Mouse (Mus musculus) ES-CJ7 (cell line): ENCODE results near the gene Rin2.

Experiments
- DNase-seq: peaks from one replicate; pipeline ENCODE4 v3.0.0; 2011; ENCODE audit warnings: low read depth, low spot score

The Rin2 gene

DNA sequence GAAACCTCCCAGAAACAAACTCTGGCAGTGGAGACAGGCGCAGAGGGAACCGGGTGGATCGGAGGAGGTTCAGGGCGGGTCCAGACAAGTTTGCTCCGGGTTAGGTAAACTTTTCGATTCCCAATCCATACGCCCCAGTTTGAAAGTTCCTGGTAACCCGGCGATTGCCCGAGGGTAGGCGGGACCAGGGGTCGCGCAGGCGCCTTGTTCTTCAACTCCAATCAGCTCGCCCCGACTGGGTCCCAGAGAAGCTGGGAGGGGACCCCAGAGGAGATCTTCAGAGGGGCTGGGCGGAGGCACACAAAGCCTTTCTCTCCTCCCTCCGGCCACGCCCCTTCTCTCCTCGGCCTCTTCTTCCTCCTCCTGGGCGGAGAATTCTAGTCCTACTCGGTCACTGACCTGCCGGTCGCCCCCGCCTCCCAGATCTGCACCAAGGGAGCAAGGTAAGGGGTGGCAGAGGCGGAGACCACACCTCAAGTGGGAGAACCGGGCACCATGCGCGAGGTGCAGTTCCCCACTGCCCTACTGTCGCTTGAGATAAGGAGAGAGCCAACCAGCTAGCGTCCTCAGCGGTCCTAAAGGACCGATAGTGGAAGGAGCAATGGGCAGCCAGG, at the start of gene Rin2:
Gene Rin2 (plus strand): TSS at position 74 of the 614 bp plus-strand sequence.
- peak; percentile 94 for DNase-seq

DNA sequence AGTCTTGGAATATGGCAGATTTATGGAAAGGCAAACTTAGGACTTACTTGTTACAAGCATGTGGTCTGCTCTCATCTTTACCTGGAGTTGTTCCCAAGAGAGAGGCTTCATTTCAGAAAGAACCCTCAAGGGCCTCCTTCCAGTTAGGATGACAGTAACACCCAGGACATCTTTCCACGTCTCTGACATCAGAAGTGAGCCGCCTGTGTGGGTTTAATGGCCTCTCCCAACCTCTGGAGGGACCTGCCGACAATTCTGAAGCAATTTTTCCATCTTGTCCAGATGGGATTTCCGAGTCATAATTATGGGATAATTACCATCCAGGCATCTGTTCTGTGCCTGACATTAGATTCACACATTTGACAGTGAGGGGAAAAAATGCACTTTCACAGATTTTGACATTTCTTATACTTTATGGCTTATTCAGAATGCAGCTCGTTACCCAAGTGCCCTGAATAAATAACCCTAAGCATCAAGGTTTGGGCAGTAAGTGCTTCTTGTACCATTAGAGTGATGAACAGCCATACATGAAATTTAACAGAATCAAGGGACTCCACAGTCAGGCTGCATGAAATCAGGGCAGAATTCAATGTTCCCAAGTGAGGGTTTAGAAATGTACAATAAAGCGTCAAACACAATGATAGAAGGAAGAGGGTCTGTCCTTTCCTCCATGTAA, 43.8 kb upstream of the Rin2 start:
- DNase-seq: no peak

DNA sequence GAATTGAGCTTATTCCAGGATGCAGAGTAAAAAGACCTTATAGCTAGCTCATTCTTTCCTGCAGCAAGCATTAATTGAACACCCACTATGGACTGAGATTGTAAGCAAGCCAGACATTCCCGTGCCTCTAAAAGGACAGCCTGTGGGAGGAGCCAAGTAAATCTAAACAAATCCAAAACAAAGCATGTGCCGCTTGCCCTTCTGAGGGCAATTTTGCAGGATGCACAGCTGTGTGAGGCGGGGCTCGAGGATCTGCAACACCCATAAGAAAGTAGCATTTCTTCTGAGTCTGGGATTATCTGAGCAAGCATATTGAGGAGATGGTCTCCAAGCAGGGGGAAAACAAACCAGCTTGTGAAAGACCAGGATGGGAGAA, 43.2 kb upstream of the Rin2 start:
- DNase-seq: no peak

DNA sequence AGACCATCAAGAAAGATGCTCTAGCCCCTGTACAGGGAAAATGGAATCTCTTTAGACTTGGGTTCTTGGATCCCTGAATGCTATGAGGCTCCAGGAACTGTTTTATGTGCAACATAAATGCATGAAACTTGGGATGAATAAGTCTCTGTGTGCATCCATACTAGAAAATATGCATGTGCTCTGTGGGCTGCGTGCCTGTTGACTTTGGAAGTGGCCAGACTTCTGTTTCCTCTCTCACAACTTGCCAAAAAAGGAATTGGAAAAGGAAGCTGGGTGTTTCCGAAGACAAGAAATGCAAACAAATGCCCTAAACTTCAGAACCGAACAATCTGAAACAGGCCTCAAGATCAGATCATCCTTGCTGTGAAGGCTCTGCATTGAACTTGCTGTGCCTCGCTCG, 41.2 kb upstream of the Rin2 start:
- DNase-seq: no peak

DNA sequence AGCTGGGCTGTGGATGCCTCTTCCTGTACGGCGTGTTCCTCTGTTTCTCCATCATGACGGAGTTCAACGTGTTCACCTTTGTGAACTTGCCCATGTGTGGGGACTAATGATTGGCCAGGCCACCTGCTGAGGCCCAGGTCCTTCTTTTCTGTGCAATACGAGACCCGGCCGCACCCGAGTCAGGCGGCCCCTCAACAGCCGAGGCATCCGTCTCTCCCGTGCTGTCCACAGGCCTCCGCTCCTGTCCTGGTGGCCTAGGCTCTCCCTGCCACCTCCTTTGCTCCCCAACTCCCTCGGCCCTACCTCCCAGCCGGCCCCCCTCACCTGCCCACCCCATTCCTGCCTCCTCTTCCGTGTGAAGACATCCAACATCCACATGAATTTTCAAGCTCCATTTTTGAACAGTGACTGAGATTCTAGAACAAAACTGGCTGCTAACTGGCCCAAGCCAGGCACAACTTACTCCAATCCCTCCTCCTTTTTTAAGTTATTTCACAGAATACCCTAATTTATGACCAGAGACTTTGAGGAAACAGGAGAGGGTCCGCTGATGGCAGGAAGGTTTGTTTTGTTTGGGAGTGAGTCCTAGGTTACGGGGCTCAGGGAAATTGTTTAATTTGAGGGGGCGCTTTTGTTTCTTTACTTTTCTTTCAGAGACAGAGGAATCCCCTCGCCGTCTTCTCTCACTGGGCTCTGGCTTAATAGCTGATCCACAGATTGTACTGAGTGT, 34.6 kb upstream of the Rin2 start:
- DNase-seq: no peak

DNA sequence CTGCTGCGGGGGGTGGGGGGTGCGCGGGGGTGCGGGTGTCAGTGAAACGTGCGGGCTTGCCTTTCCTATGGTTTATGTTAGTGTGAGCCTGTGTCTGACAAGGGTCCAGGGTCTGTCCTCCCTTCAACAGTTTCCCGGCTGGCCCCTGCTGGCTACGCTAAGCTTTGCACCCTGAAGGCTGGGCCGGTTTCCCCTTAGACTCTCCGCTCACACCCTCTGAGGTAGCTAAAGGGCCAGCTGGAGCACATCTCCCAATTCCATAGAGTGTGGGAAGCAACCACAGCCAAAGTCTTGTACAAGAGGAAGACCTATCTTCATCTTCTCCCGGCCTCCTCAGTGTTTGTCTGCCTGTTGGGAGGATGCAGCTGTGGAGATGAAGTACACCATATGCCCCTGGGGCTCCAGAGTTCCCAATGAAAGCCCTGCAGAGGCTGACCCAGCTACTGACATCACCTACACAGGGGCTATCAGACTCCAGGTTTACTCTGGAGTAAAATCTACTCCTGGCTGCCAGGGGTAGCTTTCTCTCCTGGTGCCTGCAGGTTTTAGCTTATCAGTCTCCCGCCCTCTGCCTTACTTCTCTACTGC, 19.5 kb upstream of the Rin2 start:
- DNase-seq: no peak

DNA sequence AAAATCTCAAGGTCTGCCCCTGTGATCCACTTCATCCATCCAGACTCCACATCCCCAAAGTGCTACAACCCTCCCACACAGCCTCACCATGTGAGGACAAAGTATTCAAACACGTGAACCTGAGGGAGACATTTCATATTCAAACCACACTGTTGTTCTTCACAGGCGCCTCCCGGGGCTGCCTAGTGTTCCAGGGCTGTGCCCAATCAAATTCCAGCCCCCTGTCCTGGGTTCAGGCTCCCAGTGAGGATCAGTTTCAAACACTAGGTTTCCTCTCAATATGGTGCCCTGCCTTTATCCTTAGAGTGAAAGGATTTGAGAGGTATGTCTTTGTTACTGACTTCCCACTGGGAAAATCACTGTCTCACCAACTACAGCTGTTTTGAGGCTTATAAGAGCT, 18.9 kb upstream of the Rin2 start:
- DNase-seq: no peak

DNA sequence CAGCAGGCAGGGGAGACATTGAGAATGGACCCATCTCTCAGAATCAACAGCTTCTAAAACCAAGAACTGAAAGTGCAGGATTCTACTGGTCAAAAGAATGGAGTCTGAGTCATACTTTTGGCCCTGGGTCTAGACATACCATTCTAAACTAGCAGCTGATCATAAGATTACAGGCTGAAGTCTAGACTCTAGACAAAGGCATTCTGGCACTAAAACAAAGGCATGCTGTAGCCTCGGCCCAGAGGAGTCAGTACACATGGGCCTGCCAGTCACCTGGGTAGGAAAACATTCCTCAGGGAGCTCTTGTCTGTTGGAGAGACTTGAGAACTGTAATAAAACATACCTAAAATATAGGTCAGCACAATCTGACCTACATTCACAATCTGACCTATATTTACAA, 18.3 kb upstream of the Rin2 start:
- DNase-seq: no peak

DNA sequence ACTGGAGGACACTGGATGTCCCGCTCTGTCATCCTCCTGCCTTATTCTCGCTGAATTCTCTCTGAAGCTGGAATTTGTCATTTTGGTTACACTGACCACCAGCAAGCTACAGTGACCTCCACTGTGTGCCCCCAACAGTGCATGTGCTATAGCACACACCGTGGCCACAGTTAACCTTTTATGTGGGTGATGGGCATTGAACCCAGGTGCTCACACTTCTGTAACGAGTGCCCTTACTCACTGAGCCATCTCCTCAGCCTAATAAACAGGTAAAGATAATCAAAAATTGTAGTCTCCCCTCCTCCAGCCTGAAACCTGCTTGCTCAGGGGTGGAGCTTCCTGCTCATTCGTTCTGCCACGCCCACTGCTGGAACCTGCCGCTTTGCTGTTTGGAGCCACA, 13.8 kb upstream of the Rin2 start:
- DNase-seq: no peak

DNA sequence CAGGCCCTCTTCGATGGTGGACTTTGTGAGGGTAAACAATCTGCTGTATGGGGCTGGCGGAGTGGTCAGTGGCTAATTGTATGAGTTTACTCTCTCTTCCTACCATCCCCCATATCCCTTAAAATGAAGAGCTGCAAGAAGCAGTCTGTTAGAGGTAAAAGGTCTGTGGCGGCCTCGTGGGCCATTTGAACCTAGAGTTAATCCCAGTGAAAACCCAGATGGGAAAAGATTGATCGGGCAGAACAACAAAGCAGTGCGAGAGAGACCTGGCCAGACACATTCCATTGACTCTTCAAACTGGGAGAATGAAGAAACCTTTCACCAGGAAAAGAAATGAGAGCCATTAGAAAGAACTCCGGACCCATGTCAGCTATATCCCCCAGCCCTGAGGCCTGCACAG, 11.1 kb upstream of the Rin2 start:
- DNase-seq: no peak

DNA sequence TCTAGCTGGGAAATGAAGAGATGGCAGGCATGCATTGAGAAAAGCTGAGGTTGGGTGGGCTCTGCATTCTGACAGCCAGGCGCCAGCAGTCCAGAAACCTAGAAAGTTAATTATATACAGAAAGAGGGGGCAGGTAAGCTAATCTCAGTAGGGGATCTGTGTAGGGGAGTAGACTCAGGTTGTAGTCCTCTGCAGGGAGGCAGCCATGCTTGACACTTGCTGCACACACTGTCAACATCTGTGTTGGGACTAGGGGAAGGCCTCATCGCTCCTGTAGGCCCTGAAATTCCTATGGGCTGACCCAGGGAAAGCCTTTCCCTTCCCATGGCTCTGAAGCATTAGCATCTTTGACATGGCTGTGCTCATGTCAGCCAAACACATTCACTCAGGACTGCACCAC, 10.7 kb upstream of the Rin2 start:
- DNase-seq: no peak

DNA sequence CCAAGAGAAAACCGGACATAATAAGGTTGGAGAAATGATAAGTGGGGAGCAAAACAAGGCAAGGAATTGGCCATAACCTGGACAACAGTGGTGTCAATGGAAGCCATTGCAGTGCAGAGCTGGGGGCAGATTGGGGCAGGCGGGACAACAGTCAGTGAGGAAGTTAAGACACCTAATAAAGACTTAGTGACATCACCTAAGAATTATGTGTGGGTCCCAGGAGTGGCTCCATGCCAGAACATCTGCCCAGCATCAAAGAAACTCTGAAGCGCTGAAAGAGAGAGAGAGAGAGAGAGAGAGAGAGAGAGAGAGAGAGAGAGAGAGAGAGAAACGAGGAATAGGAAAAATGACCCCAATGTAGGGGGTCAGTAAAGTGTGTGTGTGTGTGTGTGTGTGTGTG, 6.9 kb upstream of the Rin2 start:
- no peak for DNase-seq

DNA sequence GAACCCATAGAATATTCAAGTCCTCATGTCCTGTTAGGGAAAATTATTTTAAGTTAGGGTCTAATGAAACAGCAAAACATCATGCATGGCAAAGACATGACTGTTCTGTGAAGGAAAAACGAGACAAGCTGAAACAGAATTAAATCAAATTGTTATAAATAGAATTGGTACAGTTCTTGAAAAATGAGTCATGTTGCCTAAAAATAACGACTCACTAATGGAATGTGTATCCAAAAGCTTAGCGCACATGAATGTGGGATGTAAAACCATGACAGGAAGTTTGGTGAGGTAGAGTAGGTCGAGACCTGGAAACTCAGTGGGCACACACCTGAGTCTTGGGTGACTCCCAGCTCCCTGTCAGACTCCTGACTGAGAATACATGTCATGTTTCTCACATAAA, 4.9 kb upstream of the Rin2 start:
- DNase-seq: no peak

DNA sequence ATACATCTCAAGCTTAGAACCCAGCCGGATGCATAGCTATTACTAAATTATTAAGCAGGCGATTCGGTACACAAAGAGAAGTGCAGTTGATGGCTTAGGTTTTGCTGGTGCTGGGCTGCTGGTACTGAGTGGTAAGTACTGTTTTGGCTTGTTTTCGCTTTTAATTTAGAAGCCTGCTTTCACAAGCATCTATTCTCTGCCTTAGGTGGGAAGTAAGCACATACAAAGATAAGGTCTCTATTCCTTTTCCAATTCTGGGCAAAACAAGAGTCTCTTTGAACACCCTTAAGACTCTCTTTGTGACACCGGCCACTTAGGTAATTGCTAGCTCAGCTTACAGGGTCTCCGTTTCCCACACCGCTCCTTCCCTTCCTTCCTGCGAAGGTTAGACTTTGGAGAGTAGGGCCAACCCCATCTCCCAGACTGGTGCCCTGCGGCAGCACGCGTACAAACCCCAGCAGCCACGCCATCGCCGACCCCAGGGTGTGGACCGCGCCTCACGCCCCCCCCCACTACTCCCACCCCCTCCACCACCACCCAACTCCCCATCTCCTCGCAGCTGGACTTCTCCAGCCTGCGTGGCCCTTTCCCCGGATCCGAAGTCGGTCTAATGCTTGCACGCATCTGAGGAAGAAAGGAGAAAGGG, 396 bp upstream of the Rin2 start:
- DNase-seq: no peak

DNA sequence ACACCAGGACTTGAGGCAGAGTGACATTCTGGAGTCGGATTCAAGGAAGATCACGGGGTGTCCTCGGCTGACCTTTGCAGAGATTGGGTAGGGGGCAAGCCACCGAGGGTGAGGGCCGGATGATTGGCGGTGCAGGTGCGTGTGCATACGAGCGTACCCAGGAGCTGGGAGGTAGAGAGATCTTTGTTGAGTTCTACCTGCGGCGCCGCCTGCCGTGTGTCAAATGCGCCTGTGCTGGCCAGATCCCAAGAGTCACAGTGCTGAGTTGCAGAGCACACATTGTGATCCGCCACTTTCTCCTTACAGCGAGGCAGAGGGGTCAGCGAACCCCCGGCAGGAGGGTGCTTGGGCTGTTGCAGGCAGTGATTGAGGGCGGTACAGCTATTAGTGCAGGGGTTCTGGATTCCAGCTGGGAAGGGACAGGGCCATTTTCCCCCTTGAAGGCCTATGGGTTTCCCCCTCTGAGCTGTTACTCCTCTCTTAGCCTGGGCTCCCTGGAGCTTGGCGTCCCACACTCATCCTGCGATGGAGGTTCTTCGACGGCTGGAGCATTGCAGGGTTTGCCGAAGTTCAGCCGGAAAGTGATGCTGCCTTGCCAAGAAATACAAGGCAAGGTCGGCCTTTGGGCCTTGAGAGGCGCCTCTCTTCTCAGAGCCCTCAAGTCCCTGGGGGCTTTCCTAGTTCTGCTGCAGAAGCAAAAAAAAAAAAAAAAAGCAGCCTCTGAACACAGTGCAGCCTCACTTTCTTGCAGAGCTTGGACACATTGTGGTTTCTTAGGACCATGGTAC, 935 bp downstream of the Rin2 start:
- peak; percentile 70 for DNase-seq

DNA sequence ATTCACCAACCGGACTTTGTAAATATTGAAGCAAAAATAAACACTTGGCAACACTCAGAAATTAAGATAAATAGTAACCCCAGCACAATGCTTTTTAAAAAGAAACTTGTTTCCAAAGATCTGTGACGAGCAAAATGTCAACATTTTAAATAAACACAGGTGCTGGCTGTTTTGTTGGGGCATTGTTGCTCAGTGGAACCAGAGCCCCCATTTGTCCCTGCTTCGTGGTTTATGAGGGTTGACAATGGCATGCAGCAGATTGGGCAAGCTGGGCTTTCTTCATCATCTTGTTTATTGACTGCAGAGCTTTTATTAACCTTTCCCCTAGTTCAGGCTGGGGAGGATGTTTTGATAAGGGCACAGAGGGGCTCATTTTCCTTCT, 1.5 kb downstream of the Rin2 start:
- DNase-seq: no peak

DNA sequence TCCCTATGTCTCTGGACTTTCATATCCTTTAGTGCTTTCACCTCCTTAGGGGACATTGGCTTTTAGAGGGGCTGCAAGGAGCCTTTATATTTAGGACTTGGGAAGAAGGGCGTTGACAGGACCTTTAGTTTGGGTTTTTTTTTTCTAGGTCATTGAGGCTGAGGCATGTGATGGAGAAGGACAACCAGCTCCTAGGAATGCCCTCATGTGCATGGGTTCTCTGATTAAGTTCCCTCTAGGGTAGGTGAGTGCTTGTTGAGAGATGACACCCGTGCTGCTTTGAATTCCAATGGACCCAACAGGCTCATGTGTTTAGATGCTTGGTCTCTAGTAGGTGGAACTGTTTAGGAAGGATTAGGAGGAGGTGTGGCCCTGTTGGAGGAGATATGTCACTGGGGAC, 1.9 kb downstream of the Rin2 start:
- no peak for DNase-seq

DNA sequence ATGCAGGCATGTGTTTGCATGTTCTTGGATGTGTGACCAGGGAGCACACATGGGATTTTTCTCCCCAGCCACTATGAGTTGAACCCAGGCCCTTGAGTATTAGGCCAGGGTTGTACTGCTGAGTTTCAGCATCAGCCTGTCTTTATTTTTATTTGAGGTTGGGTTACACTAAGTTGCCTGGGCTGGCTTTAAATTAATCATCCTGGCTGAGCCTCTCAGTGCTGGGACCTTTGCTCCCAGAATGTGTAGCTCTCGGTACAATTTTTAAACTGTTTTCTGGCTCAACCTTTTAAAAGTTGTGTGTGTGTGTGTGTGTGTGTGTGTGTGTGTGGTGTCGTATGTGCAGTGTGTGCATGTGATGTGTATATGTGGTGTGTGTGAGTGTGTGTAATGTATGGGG, 5.1 kb downstream of the Rin2 start:
- DNase-seq: no peak

DNA sequence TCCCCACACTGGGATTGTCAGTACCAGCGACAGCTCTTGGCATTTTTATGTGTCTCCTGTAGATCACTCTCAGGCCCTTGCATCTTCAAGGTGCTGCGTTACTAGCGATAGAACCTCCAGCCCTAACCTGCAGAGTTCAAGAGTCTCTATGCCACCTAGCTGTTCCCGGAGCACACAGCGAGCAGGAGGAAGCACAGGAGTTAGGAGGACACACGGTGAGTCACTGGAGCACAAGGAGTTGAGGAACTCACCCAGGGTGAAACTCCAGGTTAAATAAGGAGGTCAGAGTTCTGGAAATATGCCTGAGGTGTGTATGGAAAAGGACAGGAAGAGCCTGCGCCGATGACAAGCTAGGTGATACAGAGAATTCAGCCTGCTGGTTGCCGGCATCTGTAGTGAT, 5.7 kb downstream of the Rin2 start:
- no peak for DNase-seq

DNA sequence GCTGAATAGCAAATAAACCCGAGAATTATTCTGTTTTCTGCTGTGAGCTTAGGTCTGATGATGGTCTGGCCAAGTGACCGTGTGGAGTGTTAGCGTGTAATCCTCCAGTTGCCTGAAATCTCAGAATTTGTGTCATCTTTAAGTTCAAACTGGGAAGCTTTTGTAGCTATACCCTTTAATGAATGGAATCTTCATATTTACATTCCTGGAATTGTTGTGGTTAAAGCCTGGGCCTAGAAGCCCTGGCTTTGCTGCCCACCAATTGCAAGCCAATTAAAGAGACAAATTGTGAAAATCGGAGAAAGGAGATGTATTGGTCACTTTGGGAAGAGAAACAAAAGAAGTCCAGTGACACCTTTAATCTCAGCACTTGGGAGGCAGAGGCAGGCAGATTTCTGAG, 6.6 kb downstream of the Rin2 start:
- no peak for DNase-seq

DNA sequence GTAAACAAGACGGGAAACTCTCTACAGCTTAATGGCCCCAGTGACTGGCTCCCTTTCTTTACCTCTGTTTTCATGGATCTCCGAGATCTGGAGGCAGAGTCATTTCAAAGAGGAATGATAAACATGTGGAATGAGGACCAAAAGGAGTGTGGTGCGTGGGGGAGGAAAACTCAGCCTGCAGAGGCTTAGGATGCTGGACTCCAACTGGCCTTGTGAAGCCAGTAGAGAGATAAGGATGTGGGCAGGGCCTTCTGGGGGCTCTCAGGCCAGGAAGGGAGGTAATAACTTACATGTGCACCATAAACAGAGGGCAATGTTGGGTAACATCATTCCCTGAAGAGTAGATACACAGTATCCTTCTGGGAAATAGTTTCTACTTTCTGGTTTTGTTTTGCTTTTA, 7.9 kb downstream of the Rin2 start:
- no peak for DNase-seq

DNA sequence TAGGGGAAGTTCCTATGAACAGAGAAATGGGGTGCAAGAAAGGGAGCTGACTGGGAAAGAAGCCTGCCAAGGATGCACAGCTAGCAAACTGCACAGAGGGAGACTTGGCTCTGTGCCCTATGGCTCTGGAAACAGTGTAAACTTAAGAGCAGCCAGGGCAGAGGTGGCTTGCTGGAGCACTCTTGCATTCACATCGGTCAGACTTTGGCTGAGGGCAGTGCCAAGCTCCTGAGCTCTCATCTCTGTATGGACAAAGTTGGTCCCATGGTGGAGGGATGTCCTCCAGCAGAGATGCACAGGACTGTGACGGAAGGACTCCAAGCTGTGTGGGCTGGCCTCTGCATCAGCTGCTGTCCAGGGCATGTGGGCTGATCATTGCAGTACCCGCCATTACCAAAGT, 8.5 kb downstream of the Rin2 start:
- DNase-seq: no peak
